Mouse (Mus musculus): ENCODE data around the gene Cic. TPM values are rescaled to one million over a fixed set of nuclear protein-coding genes. Genes with fewer than 3 reads are reported as not detected.

The Cic gene
- polyA plus RNA-seq, 1 experiment from 2014 or later: 38.7 TPM

DNA sequence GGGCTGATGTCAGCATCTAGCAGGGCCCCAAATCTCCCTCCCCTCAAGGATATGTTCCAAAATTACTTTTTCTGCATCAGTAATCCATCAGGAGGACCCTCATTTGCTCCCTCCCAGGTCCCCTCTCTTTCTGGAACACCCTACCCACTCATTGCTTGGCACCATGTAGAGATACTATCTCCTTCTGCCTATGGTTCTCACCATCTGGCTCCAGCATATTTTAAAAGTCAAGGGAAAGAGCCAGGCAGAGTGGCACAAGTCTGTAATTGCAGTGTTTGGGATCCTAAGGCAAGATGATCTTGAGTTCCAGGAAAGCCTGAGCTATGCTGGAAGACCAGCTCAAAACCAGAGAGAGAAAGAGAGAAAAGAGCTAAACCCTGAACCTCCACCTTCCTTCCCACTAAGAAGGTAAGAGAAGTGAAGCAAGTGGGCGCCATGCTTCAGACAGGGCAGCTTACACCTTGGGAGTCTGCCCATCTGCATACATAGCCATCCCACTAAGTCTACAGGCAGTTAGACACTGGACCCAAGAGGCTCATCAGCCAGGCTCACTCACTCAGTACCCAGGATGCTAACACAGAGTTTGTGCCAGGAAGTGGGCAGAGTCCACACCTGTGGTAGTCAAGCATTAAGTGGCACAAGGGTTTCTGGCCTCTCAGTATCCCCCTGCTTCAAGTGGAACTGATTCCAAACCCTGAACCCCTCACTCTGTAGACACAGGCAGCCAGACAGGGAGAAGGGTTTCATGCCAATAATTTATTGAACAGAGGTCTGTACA lies 39.8 kb upstream of the Cic start:
- ATAC-seq: no peak

DNA sequence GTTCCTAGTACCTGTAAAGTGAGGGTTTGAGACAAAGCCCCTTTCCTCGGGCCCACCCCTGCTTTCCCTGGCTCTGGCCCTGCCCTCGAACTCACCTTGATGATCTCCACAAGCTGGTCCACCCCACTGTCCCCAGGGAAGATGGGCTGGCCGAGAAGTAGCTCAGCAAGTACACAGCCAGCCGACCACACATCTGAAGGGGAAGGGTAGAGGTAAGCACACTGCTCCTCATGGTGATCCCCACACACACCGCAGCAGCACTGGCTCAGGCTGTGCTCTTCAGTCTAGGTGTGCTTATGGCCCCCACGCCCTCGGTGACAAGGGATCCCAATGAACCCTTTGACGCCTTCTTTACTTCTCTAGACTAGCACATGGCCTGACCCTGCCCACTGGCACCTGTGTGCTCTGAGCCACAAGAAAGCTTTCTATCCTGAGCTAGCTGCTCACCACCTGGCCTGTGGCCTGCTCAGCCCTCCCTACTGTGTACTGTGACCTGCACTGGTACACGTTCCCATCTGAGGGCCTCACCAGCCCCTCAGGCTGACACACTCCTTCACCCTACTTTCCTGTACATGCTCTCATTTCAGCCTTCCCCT lies 36.7 kb upstream of the Cic start:
- Histone ChIP-seq H3K9ac (ENCODE audit: low read length) (no peak overlapping the region), H3K9me3 (replicated peaks; ENCODE audit: control insufficient read depth, low read length) (no peaks in the 10 kb centered on the region), H3K27me3 (replicated peaks; ENCODE audit: control insufficient read depth, insufficient read depth, low read length) (no peaks in the 10 kb centered on the region), H3K4me2 (ENCODE audit: low read length) (no peak overlapping the region), H3K27ac (ENCODE audit: low read depth, low read length) (no peak overlapping the region), H3K36me3 (ENCODE audit: control insufficient read depth, insufficient read depth, low read length) (peaks cover 94% of the 10 kb centered on the region), H3K4me1 (ENCODE audit: control insufficient read depth, insufficient read depth, low read length) (0 out of 2 replicates have a peak, but pooled peaks cover 2% of the 10 kb centered on the region), H3K4me3 (ENCODE audit: low read depth, low read length) (no peak overlapping the region)
- DNase-seq (ENCODE audit: low spot score) (no peak), ATAC-seq (no peak)
- 89% methylated on average over 9 of the region's 9 CpGs for WGBS

More for the DNA sequence above, 39.8 kb upstream of the Cic start:
- Histone ChIP-seq H3K9me3 (replicated peaks; ENCODE audit: control insufficient read depth, low read length) (no peaks in the 10 kb centered on the region), H3K27me3 (replicated peaks; ENCODE audit: control insufficient read depth, insufficient read depth, low read length) (no peaks in the 10 kb centered on the region), H3K4me2 (ENCODE audit: low read length) (no peak overlapping the region), H3K9ac (ENCODE audit: low read length) (no peak overlapping the region), H3K4me3 (ENCODE audit: low read depth, low read length) (no peak overlapping the region), H3K27ac (ENCODE audit: low read depth, low read length) (no peak overlapping the region), H3K4me1 (ENCODE audit: control insufficient read depth, insufficient read depth, low read length) (no peaks in the 10 kb centered on the region), H3K36me3 (ENCODE audit: control insufficient read depth, insufficient read depth, low read length) (peaks cover 89% of the 10 kb centered on the region)
- DNase-seq (ENCODE audit: low spot score): no peak
- 89% methylated on average over 1 of the region's 1 CpGs for WGBS

DNA sequence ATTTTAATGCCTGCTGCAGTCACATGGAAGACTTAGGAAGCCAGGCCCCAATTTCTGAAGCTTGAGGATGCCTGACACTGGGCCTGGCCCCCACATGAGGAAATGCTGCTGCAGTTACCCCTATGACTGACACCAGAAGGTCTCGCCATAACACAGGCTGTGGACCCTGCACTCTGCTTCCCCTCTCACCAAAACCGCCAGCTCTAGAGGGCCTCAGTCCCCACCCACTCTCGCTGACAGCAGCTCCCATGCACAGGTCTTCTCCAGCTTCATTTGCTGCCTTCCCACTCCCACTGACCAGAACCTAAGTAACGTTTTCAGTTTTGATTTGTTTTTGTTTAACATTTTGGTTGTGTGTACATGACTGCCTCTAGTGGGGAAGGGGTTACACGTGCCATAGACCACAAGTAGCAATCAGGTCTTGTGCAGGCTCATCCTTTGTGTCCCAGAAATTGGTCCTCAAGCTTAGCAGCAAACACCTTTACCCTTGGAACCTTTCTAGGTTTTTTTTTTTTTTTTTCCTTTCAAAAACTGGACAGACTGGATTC lies 35.3 kb upstream of the Cic start:
- peaks cover 10% of the 10 kb centered on the region; the same call in 1 of the 2 replicates for H3K4me1 ChIP-seq (ENCODE audit: control insufficient read depth, insufficient read depth, low read length)
- H3K9me3 ChIP-seq (replicated peaks; ENCODE audit: control insufficient read depth, low read length): no peaks in the 10 kb centered on the region
- H3K27me3 ChIP-seq (replicated peaks; ENCODE audit: control insufficient read depth, insufficient read depth, low read length): no peaks in the 10 kb centered on the region
- H3K9ac ChIP-seq (ENCODE audit: low read length): no peak overlapping the region
- no peak overlapping the region for H3K4me3 ChIP-seq (ENCODE audit: low read depth, low read length)
- 64% methylated on average over 5 of the region's 5 CpGs for WGBS
- H3K4me2 ChIP-seq (ENCODE audit: low read length): no peak overlapping the region
- DNase-seq (ENCODE audit: low spot score): no peak
- no peak overlapping the region for H3K27ac ChIP-seq (ENCODE audit: low read depth, low read length)
- no peak for ATAC-seq
- H3K36me3 ChIP-seq (ENCODE audit: control insufficient read depth, insufficient read depth, low read length): peaks cover 80% of the 10 kb centered on the region

DNA sequence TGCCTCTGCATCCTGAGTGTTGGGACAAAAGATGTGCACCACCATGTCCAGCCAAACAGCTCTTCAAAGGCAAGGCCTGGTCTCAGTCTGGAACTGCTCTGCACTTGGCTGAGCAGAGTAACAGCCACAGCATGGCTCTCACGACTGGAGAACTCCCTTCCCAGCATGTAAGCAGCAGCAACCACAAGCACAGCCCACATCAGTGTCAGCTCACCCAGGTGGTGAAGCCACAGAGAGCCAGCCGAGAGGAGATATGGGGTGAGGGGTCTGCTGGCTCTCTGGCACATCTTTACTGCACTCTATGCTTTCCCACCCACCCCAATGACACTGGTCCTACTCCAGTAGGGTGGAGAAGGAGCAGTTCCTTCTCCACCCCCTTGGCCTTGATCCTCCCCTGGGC lies 34.4 kb upstream of the Cic start:
- Histone ChIP-seq H3K27ac (ENCODE audit: low read depth, low read length) (no peak overlapping the region), H3K36me3 (ENCODE audit: control insufficient read depth, insufficient read depth, low read length) (peaks cover 71% of the 10 kb centered on the region), H3K9me3 (replicated peaks; ENCODE audit: control insufficient read depth, low read length) (no peaks in the 10 kb centered on the region), H3K27me3 (replicated peaks; ENCODE audit: control insufficient read depth, insufficient read depth, low read length) (no peaks in the 10 kb centered on the region), H3K4me3 (ENCODE audit: low read depth, low read length) (no peak overlapping the region), H3K9ac (ENCODE audit: low read length) (no peak overlapping the region), H3K4me2 (ENCODE audit: low read length) (no peak overlapping the region), H3K4me1 (ENCODE audit: control insufficient read depth, insufficient read depth, low read length) (peaks cover 10% of the 10 kb centered on the region; the same call in 1 of the 2 replicates)
- DNase-seq (ENCODE audit: low spot score) (no peak), ATAC-seq (no peak)
- 86% methylated on average over 2 of the region's 2 CpGs for WGBS

DNA sequence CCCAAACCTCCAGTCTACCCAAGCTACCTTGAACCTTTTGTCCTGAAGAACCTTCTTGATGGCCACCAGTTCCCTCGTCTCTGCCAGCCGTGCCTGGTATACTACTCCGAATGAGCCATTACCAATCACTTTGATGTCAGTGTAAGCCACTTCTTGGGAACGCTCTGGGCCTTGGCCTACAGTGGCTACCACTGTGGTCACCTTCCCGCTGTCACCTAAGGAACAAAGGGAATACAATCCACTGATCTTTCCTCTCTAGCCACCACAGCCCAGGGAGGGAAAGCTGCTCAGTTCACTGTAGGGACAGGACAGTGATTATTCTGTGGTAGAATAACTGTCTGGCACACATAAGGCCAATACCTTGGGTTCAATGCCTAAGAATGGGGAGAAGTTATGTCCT lies 32.0 kb upstream of the Cic start:
- Histone ChIP-seq H3K27ac (ENCODE audit: low read depth, low read length) (no peak overlapping the region), H3K9ac (ENCODE audit: low read length) (no peak overlapping the region), H3K4me3 (ENCODE audit: low read depth, low read length) (no peak overlapping the region), H3K4me1 (ENCODE audit: control insufficient read depth, insufficient read depth, low read length) (peaks cover 16% of the 10 kb centered on the region), H3K9me3 (replicated peaks; ENCODE audit: control insufficient read depth, low read length) (no peaks in the 10 kb centered on the region), H3K4me2 (ENCODE audit: low read length) (no peak overlapping the region), H3K27me3 (replicated peaks; ENCODE audit: control insufficient read depth, insufficient read depth, low read length) (no peaks in the 10 kb centered on the region), H3K36me3 (ENCODE audit: control insufficient read depth, insufficient read depth, low read length) (peaks cover 47% of the 10 kb centered on the region)
- WGBS: 92% methylated on average over 5 of the region's 5 CpGs
- DNase-seq (ENCODE audit: low spot score) (no peak), ATAC-seq (no peak)

DNA sequence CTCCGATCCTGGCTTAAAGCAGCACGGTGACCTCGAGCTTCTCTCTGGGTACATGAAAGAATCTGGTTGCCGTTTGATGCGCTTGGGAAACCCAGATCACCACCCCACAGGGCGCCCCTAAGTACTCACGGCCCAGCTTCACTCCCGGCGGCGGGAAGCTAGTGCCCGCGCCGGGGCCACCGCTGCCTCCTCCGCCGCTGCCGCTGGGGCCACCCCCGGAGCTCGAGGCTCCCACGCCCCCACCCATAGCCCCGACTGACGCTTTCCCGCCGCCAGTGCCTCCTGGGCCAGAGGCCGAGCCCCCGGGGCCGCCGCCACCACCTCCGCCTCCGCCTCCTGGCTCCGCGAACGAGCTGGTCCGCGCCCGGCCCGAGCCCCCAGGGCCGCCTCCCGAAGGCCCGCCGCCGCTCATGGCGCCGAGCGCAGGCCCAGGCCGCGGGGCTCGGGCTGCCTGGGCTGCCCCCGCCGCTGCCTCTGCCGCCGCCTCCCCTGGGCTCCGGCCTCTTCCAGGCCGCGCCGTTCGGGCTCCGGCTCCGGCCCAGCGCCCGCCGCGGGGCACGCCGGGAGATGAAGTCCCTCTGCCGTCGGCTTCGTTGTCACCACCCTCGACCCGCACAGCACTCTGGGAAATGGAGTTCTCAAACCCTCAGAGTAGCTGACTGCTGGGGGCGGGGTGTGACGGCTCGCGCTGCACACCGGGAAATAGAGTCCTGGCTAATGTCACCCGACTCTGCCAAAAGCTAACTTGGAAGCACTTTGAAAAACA lies 30.1 kb upstream of the Cic start, which contains the start of gene Gsk3a:
Gene Gsk3a, minus strand, starts transcription at position 603 of the 766 bp plus-strand sequence.
- under 1% methylated on average over 62 of the region's 76 CpGs for WGBS
- no peaks in the 10 kb centered on the region for H3K9me3 ChIP-seq (replicated peaks; ENCODE audit: control insufficient read depth, low read length)

DNA sequence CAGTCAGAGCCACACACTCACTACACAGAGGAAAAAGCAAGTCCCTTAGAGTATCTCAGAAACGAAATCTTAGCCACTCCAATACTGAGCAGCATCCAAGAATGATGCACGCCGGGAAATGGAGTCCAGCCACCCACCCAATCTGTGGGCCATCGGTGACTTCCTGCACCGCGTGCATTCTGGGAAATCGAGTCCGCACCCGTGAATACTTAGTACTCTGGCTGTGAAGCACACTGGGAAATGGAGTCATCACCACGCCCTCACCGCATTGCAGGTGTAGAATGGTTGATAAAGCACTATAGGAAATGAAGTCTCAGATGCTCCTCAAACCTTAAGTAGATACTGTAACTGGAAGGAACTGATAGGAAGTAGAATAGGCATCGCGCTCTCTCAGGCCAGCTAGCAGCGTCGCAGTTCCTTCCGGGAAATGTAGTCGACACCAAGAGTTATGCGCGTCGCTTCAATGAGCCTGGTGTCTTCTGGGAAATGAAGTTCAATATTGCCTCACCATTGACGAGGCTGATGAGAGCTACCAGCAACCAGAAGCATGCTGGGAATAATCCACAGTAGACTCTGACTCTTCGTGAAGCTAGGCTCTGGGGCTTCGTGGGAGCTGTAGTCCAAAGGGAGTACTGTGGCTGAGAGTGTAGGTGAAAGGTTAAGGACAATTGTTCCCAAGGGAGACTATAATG lies 29.3 kb upstream of the Cic start:
- no peaks in the 10 kb centered on the region for H3K27me3 ChIP-seq (replicated peaks; ENCODE audit: control insufficient read depth, insufficient read depth, low read length)
- no peaks in the 10 kb centered on the region for H3K9me3 ChIP-seq (replicated peaks; ENCODE audit: control insufficient read depth, low read length)
- peak overlapping the region; percentile 96 for H3K4me3 ChIP-seq (ENCODE audit: low read depth, low read length)
- H3K4me2 ChIP-seq (ENCODE audit: low read length): peak overlapping the region; percentile 83
- peak; percentile 99 for DNase-seq (ENCODE audit: low spot score)
- H3K4me1 ChIP-seq (ENCODE audit: control insufficient read depth, insufficient read depth, low read length): peaks cover 16% of the 10 kb centered on the region
- H3K9ac ChIP-seq (ENCODE audit: low read length): peak overlapping the region; percentile 98; the same call in 1 of the 2 replicates
- H3K36me3 ChIP-seq (ENCODE audit: control insufficient read depth, insufficient read depth, low read length): peaks cover 21% of the 10 kb centered on the region
- ATAC-seq: peak; percentile 89
- peak overlapping the region; percentile 74 for H3K27ac ChIP-seq (ENCODE audit: low read depth, low read length)
- WGBS: under 1% methylated on average over 23 of the region's 23 CpGs

More for the DNA sequence above, 30.1 kb upstream of the Cic start, which contains the start of gene Gsk3a:
- Histone ChIP-seq H3K36me3 (ENCODE audit: control insufficient read depth, insufficient read depth, low read length) (peaks cover 28% of the 10 kb centered on the region), H3K27ac (ENCODE audit: low read depth, low read length) (peak within 1 kb of the TSS; percentile 74), H3K9ac (ENCODE audit: low read length) (peak within 1 kb of the TSS; percentile 98), H3K4me3 (ENCODE audit: low read depth, low read length) (peak within 1 kb of the TSS; percentile 96), H3K4me2 (ENCODE audit: low read length) (peak within 1 kb of the TSS; percentile 83), H3K27me3 (replicated peaks; ENCODE audit: control insufficient read depth, insufficient read depth, low read length) (no peaks in the 10 kb centered on the region), H3K4me1 (ENCODE audit: control insufficient read depth, insufficient read depth, low read length) (peaks cover 16% of the 10 kb centered on the region)
- peak; percentile 99 for DNase-seq (ENCODE audit: low spot score)
- peak; percentile 87 for ATAC-seq

All from forebrain, embryonic 14.5 days (tissue).